Comparison of ENCODE assay signal across 10 mouse cellular contexts in the genomic region with DNA sequence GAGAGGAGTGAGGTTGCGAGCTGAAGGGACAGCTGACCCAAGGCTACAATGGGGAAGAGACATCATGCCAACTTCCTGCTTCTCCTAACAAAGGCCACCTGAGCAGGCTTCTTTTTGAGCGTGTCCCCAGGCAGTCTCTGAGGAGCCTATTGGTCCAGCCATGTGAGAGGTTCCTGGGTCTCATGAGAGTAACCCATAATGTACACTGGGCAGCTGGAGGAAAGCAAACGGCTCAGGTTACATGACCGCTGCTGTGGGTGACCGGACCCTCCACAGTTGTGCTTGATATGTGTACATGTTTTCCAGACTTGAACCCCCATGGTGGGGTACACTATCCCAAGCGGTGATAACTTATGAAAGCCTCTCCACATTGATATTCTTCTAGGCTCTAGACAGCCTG.
"Had no signal": no experiment of that assay in that cellular context is flagged by ENCODE, and none has a peak within 500 bp of the region (broad histone marks: within the 10 kb centered on the region; RNA-seq: fewer than 3 reads in every experiment).

No protein-coding gene starts in this region.

- H3K9ac ChIP-seq: limb, embryonic 13.5 days; liver, embryonic 14.5 days; midbrain, embryonic 13.5 days; neural tube, embryonic 15.5 days had no signal

- DNase-seq: right cerebral cortex, adult 18-20 months; right cerebral cortex, postnatal 25 days; thymus, postnatal 4 days had no signal

- ATAC-seq: midbrain, embryonic 13.5 days had no signal

- H3K27ac ChIP-seq: layer of hippocampus, adult 2 months; limb, embryonic 13.5 days; liver, embryonic 14.5 days; midbrain, embryonic 13.5 days; neural tube, embryonic 15.5 days; stomach, postnatal 0 days had no signal

- H3K4me2 ChIP-seq: limb, embryonic 13.5 days; midbrain, embryonic 13.5 days; neural tube, embryonic 15.5 days had no signal

- H3K36me3 ChIP-seq: limb, embryonic 13.5 days; midbrain, embryonic 13.5 days; neural tube, embryonic 15.5 days had no signal

- H3K27me3 ChIP-seq: limb, embryonic 13.5 days; midbrain, embryonic 13.5 days; neural tube, embryonic 15.5 days had no signal

- H3K4me3 ChIP-seq: layer of hippocampus, adult 2 months; limb, embryonic 13.5 days; midbrain, embryonic 13.5 days; myocyte; neural tube, embryonic 15.5 days had no signal

- H3K9me3 ChIP-seq: limb, embryonic 13.5 days; midbrain, embryonic 13.5 days; neural tube, embryonic 15.5 days had no signal
